Mouse (Mus musculus): ENCODE measurements around the gene Tdrkh. TPM values are rescaled to one million over a fixed set of nuclear protein-coding genes. Genes with fewer than 3 reads are reported as not detected.
A peak's percentile ranks its signal among the peaks of the same experiment; 100 is the strongest.

Gene Tdrkh
- total RNA-seq, 2 experiments from 2014 or later, result 4.4 to 6.1 TPM

- DNase-seq, result no peak
These were observed 23.7 kb upstream of the Tdrkh start for GRCm38 (mm10) chr3:94389420-94389819.

- no peak for DNase-seq
These were observed 22.1 kb upstream of the Tdrkh start for GRCm38 (mm10) chr3:94391001-94391400.

- DNase-seq, result no peak
These were observed 20.9 kb upstream of the Tdrkh start for GRCm38 (mm10) chr3:94392128-94392527.

GRCm38 (mm10) chr3:94393049-94393448 lies 20.0 kb upstream of the Tdrkh start:
- DNase-seq, result no peak

- no peak for DNase-seq
These were observed 16.7 kb upstream of the Tdrkh start for GRCm38 (mm10) chr3:94396336-94396735.

- no peak for DNase-seq
These were observed 16.2 kb upstream of the Tdrkh start for GRCm38 (mm10) chr3:94396851-94397250.

- DNase-seq, result no peak
These were observed 14.9 kb upstream of the Tdrkh start, which contains the start of gene Lingo4 for GRCm38 (mm10) chr3:94398217-94398616. TSS of gene Lingo4 (plus strand) at chr3:94398517.

- no peak for DNase-seq
These were observed 14.1 kb upstream of the Tdrkh start for GRCm38 (mm10) chr3:94398943-94399481.

GRCm38 (mm10) chr3:94399663-94400310 lies 13.3 kb upstream of the Tdrkh start:
- no peak for DNase-seq

GRCm38 (mm10) chr3:94402451-94402850 lies 10.6 kb upstream of the Tdrkh start:
- DNase-seq, result no peak

GRCm38 (mm10) chr3:94404366-94405054 lies 8.6 kb upstream of the Tdrkh start:
- no peak for DNase-seq

GRCm38 (mm10) chr3:94405561-94405960 lies 7.5 kb upstream of the Tdrkh start:
- no peak for DNase-seq

- DNase-seq, result no peak
These were observed 543 bp upstream of the Tdrkh start for GRCm38 (mm10) chr3:94412530-94412929.

GRCm38 (mm10) chr3:94430980-94431379 lies 17.9 kb downstream of the Tdrkh start:
- DNase-seq, result no peak

GRCm38 (mm10) chr3:94434305-94434704 lies 21.2 kb downstream of the Tdrkh start:
- no peak for DNase-seq

- no peak for DNase-seq
These were observed 23.3 kb downstream of the Tdrkh start for GRCm38 (mm10) chr3:94436420-94436819.

GRCm38 (mm10) chr3:94441182-94441581 lies 28.1 kb downstream of the Tdrkh start:
- no peak for DNase-seq

- peak; percentile 94 to 95 for DNase-seq
These were observed 30.0 kb downstream of the Tdrkh start, which contains the start of gene Mrpl9 for GRCm38 (mm10) chr3:94442951-94443596. TSS of gene Mrpl9 (plus strand) at chr3:94443318.

GRCm38 (mm10) chr3:94443597-94443964 lies 30.5 kb downstream of the Tdrkh start, which contains the start of gene Oaz3:
TSS of gene Oaz3 (minus strand) at chr3:94443915.
- DNase-seq, result no peak

- DNase-seq, result no peak
These were observed 36.3 kb downstream of the Tdrkh start for GRCm38 (mm10) chr3:94449377-94449776.

- peak; percentile 79 to 85 for DNase-seq
These were observed 43.5 kb downstream of the Tdrkh start for GRCm38 (mm10) chr3:94456529-94457000.

- DNase-seq, result no peak
These were observed 44.0 kb downstream of the Tdrkh start for GRCm38 (mm10) chr3:94457055-94457454.

- DNase-seq, result no peak
These were observed 46.8 kb downstream of the Tdrkh start for GRCm38 (mm10) chr3:94459834-94460233.
